Mouse (Mus musculus) heart, postnatal 14 days (tissue): ENCODE data around the gene Brms1. TPM values are rescaled to one million over a fixed set of nuclear protein-coding genes. Genes with fewer than 3 reads are reported as not detected.

Experiments used
- DNase-seq, 2 experiments: peaks; one replicate each; pipeline ENCODE4 v3.0.0; 2021 to 2022
- intact Hi-C: fragments of 180-260 bp; cut with DNase I; formaldehyde crosslinking; loops from one replicate; pipeline ENCODE4 v1.15.1; 2025
- total RNA-seq, 2 experiments: library from RNA; stranded (reverse); gene quantifications; 2 replicates each; pipeline ENCODE4 v1.2.3; 2021

Gene Brms1
- total RNA-seq, 2 experiments from 2014 or later, result 12.9 to 14.8 TPM

- intact Hi-C loops, result no loop called here
- peak; percentile 59 to 68 for DNase-seq
These were observed 19.5 kb downstream of the Brms1 start for GRCm38 (mm10) chr19:5060365-5061330.

GRCm38 (mm10) chr19:5062041-5062440 lies 20.9 kb downstream of the Brms1 start:
- DNase-seq, result no peak
- intact Hi-C loops, result no loop called here

GRCm38 (mm10) chr19:5062446-5062845 lies 21.3 kb downstream of the Brms1 start:
- peak; percentile 56 to 58 for DNase-seq
- intact Hi-C loops, result no loop called here

GRCm38 (mm10) chr19:5065104-5065503 lies 23.9 kb downstream of the Brms1 start:
- intact Hi-C loops, result no loop called here
- DNase-seq, result peak; percentile 40 to 55

GRCm38 (mm10) chr19:5067040-5067799 lies 26.1 kb downstream of the Brms1 start:
- no peak for DNase-seq
- intact Hi-C loops, result no loop called here

- peak; percentile 85 to 87 for DNase-seq
- intact Hi-C loops, result no loop called here
These were observed 26.9 kb downstream of the Brms1 start, which contains the start of gene Cd248 for GRCm38 (mm10) chr19:5067867-5068569. Gene Cd248, plus strand, starts transcription at chr19:5068078.

GRCm38 (mm10) chr19:5068570-5069234 lies 27.5 kb downstream of the Brms1 start:
- DNase-seq, result peak in 1 of 2 experiments; percentile 40

GRCm38 (mm10) chr19:5069486-5069885 lies 28.3 kb downstream of the Brms1 start:
- intact Hi-C loops, result no loop called here

More at GRCm38 (mm10) chr19:5068570-5069234, 27.5 kb downstream of the Brms1 start:
- intact Hi-C loops, result no loop called here

GRCm38 (mm10) chr19:5069978-5070377 lies 28.8 kb downstream of the Brms1 start:
- no peak for DNase-seq
- intact Hi-C loops, result loop anchor here (5.0 kb wide), 1 partner anchor 53 kb away; no protein-coding TSS in a partner anchor

More at GRCm38 (mm10) chr19:5069486-5069885, 28.3 kb downstream of the Brms1 start:
- no peak for DNase-seq

- no peak for DNase-seq
- intact Hi-C loops, result loop anchor here (5.0 kb wide), 1 partner anchor 54 kb away; no protein-coding TSS in a partner anchor
These were observed 29.9 kb downstream of the Brms1 start for GRCm38 (mm10) chr19:5071077-5071476.

GRCm38 (mm10) chr19:5071545-5072369 lies 30.6 kb downstream of the Brms1 start:
- intact Hi-C loops, result loop anchor here (5.0 kb wide), 1 partner anchor 54 kb away; no protein-coding TSS in a partner anchor
- DNase-seq, result peak; percentile 76 to 78

GRCm38 (mm10) chr19:5072389-5073019 lies 31.4 kb downstream of the Brms1 start:
- intact Hi-C loops, result loop anchor here (1.0 to 5.0 kb wide), 2 partner anchors 16 to 55 kb away; no protein-coding TSS in a partner anchor
- peak in 1 of 2 experiments; percentile 41 for DNase-seq

GRCm38 (mm10) chr19:5073028-5073427 lies 31.9 kb downstream of the Brms1 start:
- DNase-seq, result peak; percentile 70 to 76
- intact Hi-C loops, result loop anchor here (1.0 to 5.0 kb wide), 2 partner anchors 17 to 56 kb away; no protein-coding TSS in a partner anchor

GRCm38 (mm10) chr19:5073518-5073917 lies 32.4 kb downstream of the Brms1 start:
- intact Hi-C loops, result loop anchor here (1.0 to 5.0 kb wide), 2 partner anchors 17 to 56 kb away; no protein-coding TSS in a partner anchor

GRCm38 (mm10) chr19:5079279-5079678 lies 38.1 kb downstream of the Brms1 start:
- no peak for DNase-seq
- intact Hi-C loops, result no loop called here

More at GRCm38 (mm10) chr19:5073518-5073917, 32.4 kb downstream of the Brms1 start:
- no peak for DNase-seq

- no peak for DNase-seq
- intact Hi-C loops, result no loop called here
These were observed 40.9 kb downstream of the Brms1 start for GRCm38 (mm10) chr19:5082005-5082404.

GRCm38 (mm10) chr19:5082596-5082995 lies 41.4 kb downstream of the Brms1 start:
- intact Hi-C loops, result no loop called here

More at GRCm38 (mm10) chr19:5082596-5082995, 41.4 kb downstream of the Brms1 start:
- no peak for DNase-seq
